Mouse (Mus musculus) forebrain, embryonic 14.5 days (tissue): ENCODE results near the gene Cacna2d3. TPM values are rescaled to one million over a fixed set of nuclear protein-coding genes. Genes with fewer than 3 reads are reported as not detected.
A peak's percentile ranks its signal among the peaks of the same experiment; 100 is the strongest.

Experiments used
- ATAC-seq: fragments of 200-750 bp; cut with Nextera tagmentation; 2 replicates; pipeline ENCODE4 v1.8.0; 2017; ENCODE audit warnings: mild to moderate bottlenecking, moderate library complexity
- DNase-seq: peaks from one replicate; pipeline ENCODE4 v3.0.0-alpha.2; 2015; ENCODE audit warnings: low spot score
- H3K27ac ChIP-seq: fragments of 300-500 bp; sonication (generic); 2 replicates; pipeline ENCODE4 v1.5.1; 2014; ENCODE audit warnings: low read depth, mild to moderate bottlenecking, control low read depth, low read length, moderate library complexity
- H3K27me3 ChIP-seq: fragments of 300-500 bp; sonication (generic); replicated peaks from 2 replicates; pipeline ENCODE4 v1.6.1; 2014; ENCODE audit warnings: low read length, control low read depth, mixed read lengths; ENCODE audit not compliant: control insufficient read depth, insufficient read depth
- H3K36me3 ChIP-seq: fragments of 300-500 bp; sonication (generic); 2 replicates; pipeline ENCODE4 v1.6.1; 2014; ENCODE audit warnings: low read length, control low read depth; ENCODE audit not compliant: control insufficient read depth, insufficient read depth
- H3K4me1 ChIP-seq: fragments of 300-500 bp; sonication (generic); 2 replicates; pipeline ENCODE4 v1.6.1; 2014; ENCODE audit warnings: antibody characterized with exemption, low read length, control low read depth; ENCODE audit not compliant: control insufficient read depth, insufficient read depth
- H3K4me2 ChIP-seq: fragments of 300-500 bp; sonication (generic); 2 replicates; pipeline ENCODE4 v1.6.1; 2014; ENCODE audit warnings: mild to moderate bottlenecking, control low read depth, low read length
- H3K4me3 ChIP-seq: fragments of 300-500 bp; sonication (generic); 2 replicates; pipeline ENCODE4 v1.5.1; 2014; ENCODE audit warnings: low read depth, low read length, control low read depth
- H3K9ac ChIP-seq: fragments of 300-500 bp; sonication (generic); 2 replicates; pipeline ENCODE4 v1.6.1; 2014; ENCODE audit warnings: mild to moderate bottlenecking, low read length, control low read depth, moderate library complexity
- H3K9me3 ChIP-seq: fragments of 300-500 bp; sonication (generic); replicated peaks from 2 replicates; pipeline ENCODE4 v1.6.1; 2016; ENCODE audit warnings: low read length, control low read depth, mixed read lengths; ENCODE audit not compliant: control insufficient read depth
- WGBS: fragments of 180-500 bp; shearing (Covaris S2); extraction: QIAGEN DNeasy Blood & Tissue Kit; methylation state at CpG from one replicate; pipeline ENCODE4 v1.1.7; 2014; 5-methylcytosine and 5-hydroxymethylcytosine counted together
- polyA plus RNA-seq: library from polyadenylated mRNA; unstranded; fragments of >200 nt; fragmentation: Nextera tagmentation; extraction: Ambion mirVana; gene quantifications from 2 replicates; pipeline ENCODE4 v1.2.1, GENCODE M21; 2014

Cacna2d3 gene
- polyA plus RNA-seq, 1 experiment from 2014 or later = 14.5 TPM

DNA sequence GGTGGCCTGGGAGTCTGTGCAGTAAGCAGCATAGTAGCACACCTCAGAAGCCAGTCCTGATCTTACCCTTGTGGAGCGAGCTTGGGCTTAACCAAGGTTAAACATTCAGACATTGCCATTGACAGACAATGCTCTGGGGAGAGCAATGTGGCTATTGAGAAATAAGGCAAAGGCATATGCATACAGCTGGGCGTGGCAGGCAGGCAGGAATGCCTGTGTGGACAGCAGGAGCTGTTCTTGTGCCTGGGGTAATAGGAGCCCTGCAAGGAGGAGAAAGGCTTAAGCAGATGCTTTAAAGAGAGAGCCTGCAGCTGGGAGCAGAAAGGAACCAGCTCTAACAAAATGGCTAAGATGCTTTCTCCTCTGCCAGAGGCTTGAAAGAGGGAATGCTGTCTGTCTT, 451.8 kb downstream of the Cacna2d3 start:
- 61% methylated on average over 2 of the region's 2 CpGs for whole genome bisulfite sequencing
- no peak overlapping the region for H3K27ac ChIP-seq

DNA sequence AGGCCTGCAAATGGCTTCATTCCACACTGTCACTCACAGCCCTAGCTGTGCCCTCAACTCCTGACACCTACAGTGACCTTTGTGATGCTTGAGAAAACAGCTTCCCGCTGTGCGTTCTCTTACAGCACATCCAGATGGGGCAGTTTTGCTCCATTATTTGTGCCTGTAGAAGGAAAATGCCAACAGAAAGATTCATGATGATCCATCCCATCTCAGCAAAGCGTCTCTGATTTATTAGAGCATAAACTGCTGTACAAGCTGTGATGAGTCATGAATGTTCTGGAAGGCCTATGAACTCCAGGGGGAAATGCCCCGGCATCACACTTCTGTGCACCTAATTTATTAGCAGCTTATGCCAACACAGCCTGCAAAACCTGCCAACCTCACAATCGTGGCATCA, 453.1 kb downstream of the Cacna2d3 start:
- Histone ChIP-seq H3K4me1 (no peaks in the 10 kb centered on the region), H3K4me3 (no peak overlapping the region), H3K9me3 (no peaks in the 10 kb centered on the region), H3K27me3 (no peaks in the 10 kb centered on the region; the same call in 1 of the 2 replicates), H3K36me3 (no peaks in the 10 kb centered on the region), H3K4me2 (no peak overlapping the region), H3K9ac (no peak overlapping the region), H3K27ac (no peak overlapping the region)
- 83% methylated on average over 5 of the region's 5 CpGs for WGBS
- ATAC-seq (no peak), DNase-seq (no peak)

More for the DNA sequence above, 451.8 kb downstream of the Cacna2d3 start:
- ATAC-seq = no peak
- no peaks in the 10 kb centered on the region for H3K9me3 ChIP-seq
- no peak overlapping the region for H3K4me3 ChIP-seq
- DNase-seq = no peak
- no peaks in the 10 kb centered on the region for H3K4me1 ChIP-seq
- no peak overlapping the region for H3K9ac ChIP-seq
- no peaks in the 10 kb centered on the region; the same call in 1 of the 2 replicates for H3K27me3 ChIP-seq
- H3K36me3 ChIP-seq = no peaks in the 10 kb centered on the region
- no peak overlapping the region for H3K4me2 ChIP-seq

DNA sequence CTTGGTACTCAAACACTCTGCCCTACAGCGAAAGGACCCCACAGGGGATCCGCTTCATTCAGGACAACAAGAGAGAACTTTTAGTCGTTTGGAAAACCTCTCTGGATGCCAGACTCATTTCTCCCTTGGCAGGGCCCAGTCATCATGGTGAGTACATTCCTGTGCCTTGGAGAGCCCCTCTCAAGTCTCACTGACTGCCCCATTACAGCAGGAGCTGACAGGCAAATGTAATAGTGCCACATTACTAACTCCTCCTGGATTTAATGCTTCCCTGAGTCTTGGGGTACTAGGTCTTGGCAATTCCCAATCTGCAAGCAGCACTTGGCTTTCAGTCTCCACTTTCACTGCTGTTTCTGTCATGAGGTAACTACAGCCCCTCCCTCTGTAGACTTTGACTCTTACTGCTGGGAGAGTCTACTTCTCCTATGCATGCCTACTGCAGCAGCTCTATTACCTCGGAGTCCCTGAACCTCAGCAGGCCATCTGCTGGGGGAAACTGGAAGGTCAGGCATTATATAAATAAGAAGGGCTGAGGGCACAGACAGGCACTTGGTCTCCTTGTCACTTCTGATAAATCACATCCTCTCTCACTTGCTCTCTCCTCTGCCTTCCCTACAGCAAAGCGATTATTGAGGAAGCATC, 454.3 kb downstream of the Cacna2d3 start:
- Histone ChIP-seq H3K27ac (no peak overlapping the region), H3K36me3 (no peaks in the 10 kb centered on the region)
- WGBS = 55% methylated on average over 5 of the region's 5 CpGs

DNA sequence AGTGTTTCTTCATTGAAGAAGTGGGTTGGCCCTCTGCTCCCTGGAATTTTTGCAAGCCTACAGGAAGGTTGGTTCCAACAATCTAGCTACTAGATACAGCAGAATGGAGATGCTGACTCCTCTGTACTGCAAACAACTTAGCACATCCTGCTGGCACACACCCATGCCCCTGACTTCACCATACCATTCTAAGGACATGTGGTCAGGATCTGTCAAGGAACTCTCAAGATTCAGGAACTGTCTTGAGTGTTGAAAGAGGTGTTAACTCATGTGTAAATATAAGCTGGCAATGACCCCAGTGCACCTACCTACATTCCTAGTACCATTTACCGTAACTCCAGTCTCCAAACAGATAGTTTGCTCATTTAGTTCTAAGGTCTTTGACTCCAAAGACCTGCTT, 461.0 kb downstream of the Cacna2d3 start:
- Histone ChIP-seq H3K27me3 (no peaks in the 10 kb centered on the region), H3K4me2 (no peak overlapping the region), H3K9me3 (no peaks in the 10 kb centered on the region), H3K27ac (no peak overlapping the region), H3K4me1 (no peaks in the 10 kb centered on the region), H3K36me3 (no peaks in the 10 kb centered on the region), H3K9ac (no peak overlapping the region), H3K4me3 (no peak overlapping the region)
- 97% methylated on average over 1 of the region's 1 CpGs for WGBS
- no peak for ATAC-seq
- DNase-seq = no peak

More for the DNA sequence above, 454.3 kb downstream of the Cacna2d3 start:
- H3K9me3 ChIP-seq = no peaks in the 10 kb centered on the region
- no peaks in the 10 kb centered on the region; the same call in 1 of the 2 replicates for H3K27me3 ChIP-seq
- no peaks in the 10 kb centered on the region for H3K4me1 ChIP-seq
- DNase-seq (peak; percentile 32), ATAC-seq (no peak)
- H3K9ac ChIP-seq = no peak overlapping the region
- H3K4me2 ChIP-seq = no peak overlapping the region
- H3K4me3 ChIP-seq = no peak overlapping the region

DNA sequence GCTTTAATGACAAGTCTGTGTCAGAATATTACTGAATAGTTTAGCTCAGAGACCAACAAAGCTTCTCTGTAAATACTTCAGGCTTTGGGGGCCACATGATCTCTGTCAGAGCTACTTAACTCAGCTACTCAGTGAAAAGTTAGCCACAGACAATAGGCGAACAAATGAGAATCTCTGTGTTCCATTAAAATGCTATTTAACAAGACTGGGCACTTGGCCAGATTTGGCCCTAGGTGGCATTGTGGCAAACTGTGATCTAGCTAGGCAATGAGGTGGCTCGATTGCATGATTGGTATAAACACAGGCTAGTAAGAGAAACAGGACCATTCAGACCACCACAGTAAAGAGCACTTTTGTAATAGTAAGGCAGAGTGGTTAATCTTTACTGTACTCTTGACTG, 478.1 kb downstream of the Cacna2d3 start:
- 17% methylated on average over 2 of the region's 2 CpGs for WGBS
- peaks cover 3% of the 10 kb centered on the region; the same call in 1 of the 2 replicates for H3K4me1 ChIP-seq
- no peak overlapping the region for H3K27ac ChIP-seq
- DNase-seq = peak; percentile 58
- H3K9ac ChIP-seq = no peak overlapping the region
- no peak overlapping the region for H3K4me2 ChIP-seq
- ATAC-seq = no peak
- no peaks in the 10 kb centered on the region for H3K27me3 ChIP-seq
- no peak overlapping the region for H3K4me3 ChIP-seq
- no peaks in the 10 kb centered on the region; the same call in 1 of the 2 replicates for H3K9me3 ChIP-seq
- no peaks in the 10 kb centered on the region for H3K36me3 ChIP-seq

DNA sequence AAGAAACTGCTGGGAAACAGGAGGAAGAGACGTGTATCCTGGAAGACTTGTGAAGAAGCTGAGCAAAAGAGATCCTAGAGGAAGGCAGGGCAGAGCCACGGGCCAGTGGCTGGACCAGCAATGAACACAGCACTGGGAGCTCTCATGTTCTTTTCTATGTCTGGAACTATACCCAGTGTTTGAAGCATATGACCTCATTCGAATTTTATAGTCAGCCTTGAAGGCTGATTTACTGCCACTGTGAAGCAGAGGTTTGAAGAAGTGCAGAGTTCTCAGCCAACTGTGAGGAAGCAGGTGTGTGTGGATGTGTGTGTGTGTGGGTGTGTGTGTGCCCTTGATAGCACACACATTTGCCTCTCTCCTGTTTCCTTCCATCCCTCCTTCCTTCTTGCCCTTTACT, 483.2 kb downstream of the Cacna2d3 start:
- no peaks in the 10 kb centered on the region for H3K27me3 ChIP-seq
- H3K9me3 ChIP-seq = no peaks in the 10 kb centered on the region; the same call in 1 of the 2 replicates
- H3K27ac ChIP-seq = no peak overlapping the region
- no peak overlapping the region for H3K9ac ChIP-seq
- H3K36me3 ChIP-seq = no peaks in the 10 kb centered on the region
- DNase-seq = no peak
- no peak overlapping the region for H3K4me3 ChIP-seq
- no peak for ATAC-seq
- H3K4me2 ChIP-seq = no peak overlapping the region
- WGBS = 80% methylated on average over 3 of the region's 3 CpGs
- peaks cover 1% of the 10 kb centered on the region; the same call in 1 of the 2 replicates for H3K4me1 ChIP-seq

DNA sequence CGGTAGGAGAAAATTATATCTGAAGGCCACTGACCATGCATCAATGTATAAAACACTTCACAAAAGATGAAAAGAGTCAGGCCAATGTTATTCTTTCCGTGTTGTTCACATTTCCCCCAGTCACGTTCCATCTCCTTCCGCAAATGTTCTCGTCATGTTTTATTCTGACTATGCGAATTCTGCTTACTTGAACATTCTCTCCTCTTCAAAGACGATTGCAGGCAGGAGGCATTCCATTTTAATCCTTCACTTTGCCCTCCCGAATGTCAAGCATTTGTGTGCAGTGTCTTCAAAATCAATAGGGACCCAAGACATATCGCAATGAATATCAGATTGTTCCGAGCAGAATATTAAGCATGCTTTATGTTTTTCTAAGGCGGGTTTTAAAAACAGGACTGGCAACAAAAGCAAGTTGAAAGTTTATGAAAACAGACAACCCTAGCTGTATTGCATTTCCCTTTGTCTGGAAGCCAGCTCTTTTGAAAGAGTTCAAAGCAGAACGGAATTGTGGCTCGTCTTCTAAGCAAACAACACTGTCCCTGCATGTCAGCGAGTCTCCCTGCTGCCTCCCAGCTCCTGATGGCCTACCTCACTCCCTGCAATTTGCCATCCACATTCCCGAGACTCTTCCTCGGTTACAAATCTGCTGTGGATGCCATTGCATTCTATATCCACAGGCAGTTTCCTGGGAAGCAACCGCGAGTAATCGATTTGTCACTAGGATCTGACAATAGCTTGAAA, 492.5 kb downstream of the Cacna2d3 start:
- Histone ChIP-seq H3K27ac (no peak overlapping the region; the same call in 1 of the 2 replicates), H3K27me3 (no peaks in the 10 kb centered on the region), H3K4me3 (no peak overlapping the region), H3K9ac (no peak overlapping the region), H3K4me1 (peaks cover 8% of the 10 kb centered on the region; the same call in 1 of the 2 replicates), H3K9me3 (no peaks in the 10 kb centered on the region), H3K36me3 (no peaks in the 10 kb centered on the region), H3K4me2 (peak overlapping the region; percentile 21; the same call in 1 of the 2 replicates)
- 50% methylated on average over 19 of the region's 19 CpGs for WGBS
- ATAC-seq = no peak
- DNase-seq = peak; percentile 33

DNA sequence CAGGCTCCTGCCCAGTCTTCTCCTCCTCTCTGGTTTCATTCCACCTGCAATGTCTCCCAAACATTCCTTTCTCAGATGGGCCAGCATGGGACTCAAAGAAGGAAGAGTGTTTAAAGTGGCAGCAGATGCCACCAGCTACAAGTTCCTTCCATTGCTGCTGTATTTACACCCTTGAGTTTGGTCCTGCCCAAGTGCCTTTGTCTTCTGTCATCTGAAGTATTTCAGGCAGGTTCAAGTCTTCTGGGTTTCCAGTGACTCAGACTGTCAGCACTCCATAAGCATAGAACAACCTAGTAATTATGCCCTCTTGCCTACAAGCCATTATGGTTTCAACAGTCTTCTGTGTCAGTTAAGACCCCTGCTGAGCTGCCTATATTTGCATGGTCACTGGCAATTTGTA, 493.2 kb downstream of the Cacna2d3 start:
- H3K27me3 ChIP-seq = no peaks in the 10 kb centered on the region
- no peak overlapping the region for H3K4me3 ChIP-seq
- ATAC-seq (no peak), DNase-seq (no peak)
- no peak overlapping the region for H3K4me2 ChIP-seq
- H3K4me1 ChIP-seq = peaks cover 8% of the 10 kb centered on the region; the same call in 1 of the 2 replicates
- H3K36me3 ChIP-seq = no peaks in the 10 kb centered on the region
- H3K27ac ChIP-seq = no peak overlapping the region
- no peaks in the 10 kb centered on the region for H3K9me3 ChIP-seq
- no peak overlapping the region for H3K9ac ChIP-seq

DNA sequence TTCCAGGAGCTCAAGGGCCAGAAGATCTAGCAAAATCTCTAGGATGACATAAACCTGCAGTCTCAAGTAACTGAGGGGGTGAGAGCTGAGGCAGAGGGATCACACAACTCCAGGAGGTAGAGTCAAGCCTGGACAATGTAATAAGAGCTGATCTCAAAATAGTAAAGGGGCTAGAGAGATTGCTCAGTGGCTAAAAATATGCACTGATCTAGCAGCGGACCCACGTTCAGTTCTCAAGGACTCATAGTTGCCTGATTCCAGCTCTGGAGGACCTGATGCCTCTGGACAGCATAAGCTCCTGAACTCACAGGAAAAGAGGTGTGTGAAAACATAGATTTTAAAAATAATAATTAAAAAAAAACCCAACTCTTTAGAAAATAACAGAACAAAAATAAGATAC, 493.7 kb downstream of the Cacna2d3 start:
- peaks cover 8% of the 10 kb centered on the region; the same call in 1 of the 2 replicates for H3K4me1 ChIP-seq
- H3K27me3 ChIP-seq = no peaks in the 10 kb centered on the region
- H3K9ac ChIP-seq = no peak overlapping the region

More for the DNA sequence above, 493.7 kb downstream of the Cacna2d3 start:
- Histone ChIP-seq H3K4me3 (no peak overlapping the region), H3K4me2 (no peak overlapping the region), H3K27ac (no peak overlapping the region), H3K9me3 (no peaks in the 10 kb centered on the region), H3K36me3 (no peaks in the 10 kb centered on the region)
- ATAC-seq (no peak), DNase-seq (no peak)
- 81% methylated on average over 2 of the region's 2 CpGs for WGBS
